Mouse (Mus musculus) MEL (cell line): Measurements from ENCODE around the gene Olfr1326-ps1. TPM values are rescaled to one million over a fixed set of nuclear protein-coding genes. Genes with fewer than 3 reads are reported as not detected.

Experiments used
- polyA plus RNA-seq, 2 experiments: library from polyadenylated mRNA; stranded (reverse) in 1 of 2; unstranded in 1 of 2; fragments of >175 nt in 1 of 2; fragments of >200 nt in 1 of 2; gene quantifications; 2 replicates each; pipeline versions ENCODE4 v1.2.1 to v1.2.4; 2012; ENCODE audit warnings: low replicate concordance in 2 of 2, low read depth in 1 of 2; ENCODE audit not compliant: insufficient read length in 2 of 2, insufficient read depth in 1 of 2, missing spikeins in 1 of 2
- total RNA-seq: library from RNA; depleted of rRNA; stranded (reverse); fragments of 300-350 nt; gene quantifications from 2 replicates; pipeline ENCODE4 v1.2.3, GENCODE M21; 2012; rRNA removed

The Olfr1326-ps1 gene
- total and polyA plus RNA-seq, 3 experiments: not detected

Other genes with a start within 250 kb of the Olfr1326-ps1 start
- gene Plxna3, start 245.8 kb downstream of the Olfr1326-ps1 start, total RNA-seq: 7.3 and 8.3 TPM in 2 replicates
- gene Plxna3, start 245.8 kb downstream of the Olfr1326-ps1 start, polyA plus RNA-seq: 10 to 100 TPM in 1 of 2 experiments, not detected in 1; 13.7 TPM
- gene Lage3, start 221.3 kb downstream of the Olfr1326-ps1 start, total RNA-seq: 52.7 and 61.7 TPM in 2 replicates
- 10 to 100 TPM in 1 of 2 experiments, not detected in 1; 88.1 TPM for gene Lage3, start 221.3 kb downstream of the Olfr1326-ps1 start, polyA plus RNA-seq
- gene Ubl4a, start 201.7 kb downstream of the Olfr1326-ps1 start, total RNA-seq: 23.4 and 24.0 TPM in 2 replicates
- gene Ubl4a, start 201.7 kb downstream of the Olfr1326-ps1 start, polyA plus RNA-seq: 10 to 100 TPM in 1 of 2 experiments, not detected in 1; 82.4 TPM
- gene Slc10a3, start 201.5 kb downstream of the Olfr1326-ps1 start, total RNA-seq: 13.7 and 19.4 TPM in 2 replicates
- gene Slc10a3, start 201.5 kb downstream of the Olfr1326-ps1 start, polyA plus RNA-seq: 10 to 100 TPM in 1 of 2 experiments, not detected in 1; 16.0 TPM
- gene Fam3a, start 181.6 kb downstream of the Olfr1326-ps1 start, total RNA-seq: 4.8 and 6.4 TPM in 2 replicates
- 10 to 100 TPM in 1 of 2 experiments, not detected in 1; 14.6 TPM for gene Fam3a, start 181.6 kb downstream of the Olfr1326-ps1 start, polyA plus RNA-seq
- 26.6 and 29.1 TPM in 2 replicates for gene Ikbkg, start 181.6 kb downstream of the Olfr1326-ps1 start, total RNA-seq
- 10 to 100 TPM in 1 of 2 experiments, not detected in 1; 21.7 TPM for gene Ikbkg, start 181.6 kb downstream of the Olfr1326-ps1 start, polyA plus RNA-seq
- 27.9 and 37.0 TPM in 2 replicates for gene G6pdx, start 145.7 kb downstream of the Olfr1326-ps1 start, total RNA-seq
- gene G6pdx, start 145.7 kb downstream of the Olfr1326-ps1 start, polyA plus RNA-seq: 10 to 100 TPM in 1 of 2 experiments, not detected in 1; 54.1 TPM
- gene Gm6880, start 93.5 kb downstream of the Olfr1326-ps1 start, total RNA-seq: not detected in 2 replicates
- gene Gm6880, start 93.5 kb downstream of the Olfr1326-ps1 start, polyA plus RNA-seq: not detected
- not detected in 2 replicates for gene Olfr1325, start 17.8 kb upstream of the Olfr1326-ps1 start, total RNA-seq
- not detected for gene Olfr1325, start 17.8 kb upstream of the Olfr1326-ps1 start, polyA plus RNA-seq
- gene Gm5640, start 70.7 kb upstream of the Olfr1326-ps1 start, total RNA-seq: not detected in 2 replicates
- not detected for gene Gm5640, start 70.7 kb upstream of the Olfr1326-ps1 start, polyA plus RNA-seq
- gene Gm6890, start 166.0 kb upstream of the Olfr1326-ps1 start, total RNA-seq: not detected in 2 replicates
- not detected for gene Gm6890, start 166.0 kb upstream of the Olfr1326-ps1 start, polyA plus RNA-seq